Mouse (Mus musculus): ENCODE measurements around the gene Erp27.
"Not testable (repeated sequence)": the region's sequence is repeated elsewhere in the genome, so short reads cannot be mapped to it uniquely, and the experiment has no call there.

Erp27 gene

DNA sequence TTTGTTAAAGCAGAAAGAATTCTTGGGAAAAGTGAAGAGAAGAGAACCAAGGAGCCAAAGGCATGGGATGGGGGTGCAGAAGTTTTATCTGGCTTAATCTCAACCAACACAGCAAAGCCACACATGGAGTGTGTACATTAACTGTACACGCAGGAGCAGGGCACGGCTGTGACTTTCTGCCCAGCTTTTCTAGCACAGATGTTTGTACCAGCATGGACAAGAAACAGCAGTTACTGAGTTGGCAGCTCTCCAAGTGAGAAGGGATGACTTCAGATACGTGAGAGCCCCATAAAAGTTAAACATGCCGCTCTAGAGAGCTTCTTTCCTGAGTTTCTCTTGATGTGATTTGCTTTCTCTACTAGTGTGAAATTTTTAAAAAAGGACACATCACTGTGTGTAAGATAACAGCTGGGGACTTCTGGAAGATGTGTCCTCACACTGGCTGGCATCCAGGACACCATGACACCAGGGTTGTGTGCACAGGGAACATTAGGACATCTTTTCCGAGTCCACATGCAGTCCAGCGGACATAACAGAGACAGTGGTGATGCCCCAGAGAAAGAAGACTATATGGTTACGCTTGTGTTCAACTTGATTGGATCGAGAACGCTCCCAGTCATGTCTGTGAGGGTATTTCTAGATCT is 11.6 kb downstream of the Erp27 start:
- DNase-seq (ENCODE audit: low read depth in 2 of 2, low spot score in 2 of 2), result no peak

- no peak for DNase-seq (ENCODE audit: low read depth in 2 of 2, low spot score in 2 of 2)
Measured at GRCm38 (mm10) chr6:136906937-136907293, 15.1 kb downstream of the Erp27 start.

- DNase-seq (ENCODE audit: low read depth in 2 of 2, low spot score in 2 of 2), result no peak
Measured at GRCm38 (mm10) chr6:136906283-136906936, 15.6 kb downstream of the Erp27 start.

- DNase-seq (ENCODE audit: low read depth in 2 of 2, low spot score in 2 of 2), result no peak
Measured at GRCm38 (mm10) chr6:136903885-136904470, 18.0 kb downstream of the Erp27 start.

GRCm38 (mm10) chr6:136902527-136902926 is 19.5 kb downstream of the Erp27 start:
- no peak for DNase-seq (ENCODE audit: low read depth in 2 of 2, low spot score in 2 of 2)

DNA sequence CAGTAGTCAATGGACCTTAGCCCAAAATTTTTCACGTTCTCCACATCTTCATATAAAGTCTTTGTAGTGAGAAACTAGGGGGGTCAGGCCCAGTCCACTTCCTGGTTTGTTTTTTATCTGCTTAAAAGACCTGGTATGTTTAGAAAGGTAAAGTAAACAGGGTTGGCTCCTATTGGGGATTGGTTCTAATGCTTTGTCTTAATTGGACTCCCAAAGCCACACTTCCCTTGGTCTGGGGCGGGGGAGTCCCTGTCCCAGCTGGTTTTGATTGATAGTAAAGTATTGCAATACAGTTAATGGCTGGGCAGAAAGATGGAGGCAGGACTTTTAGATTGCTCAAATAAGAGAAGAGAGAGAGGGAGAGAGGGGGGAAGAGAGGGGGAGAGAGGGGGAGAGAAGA is 21.0 kb downstream of the Erp27 start:
- DNase-seq (ENCODE audit: low read depth in 2 of 2, low spot score in 2 of 2), result no peak

GRCm38 (mm10) chr6:136900369-136901009 is 21.5 kb downstream of the Erp27 start:
- DNase-seq (ENCODE audit: low read depth in 2 of 2, low spot score in 2 of 2), result no peak

- peak; percentile 9 to 26 for DNase-seq (ENCODE audit: low read depth in 2 of 2, low spot score in 2 of 2)
Measured at GRCm38 (mm10) chr6:136898954-136899353, 23.0 kb downstream of the Erp27 start.

DNA sequence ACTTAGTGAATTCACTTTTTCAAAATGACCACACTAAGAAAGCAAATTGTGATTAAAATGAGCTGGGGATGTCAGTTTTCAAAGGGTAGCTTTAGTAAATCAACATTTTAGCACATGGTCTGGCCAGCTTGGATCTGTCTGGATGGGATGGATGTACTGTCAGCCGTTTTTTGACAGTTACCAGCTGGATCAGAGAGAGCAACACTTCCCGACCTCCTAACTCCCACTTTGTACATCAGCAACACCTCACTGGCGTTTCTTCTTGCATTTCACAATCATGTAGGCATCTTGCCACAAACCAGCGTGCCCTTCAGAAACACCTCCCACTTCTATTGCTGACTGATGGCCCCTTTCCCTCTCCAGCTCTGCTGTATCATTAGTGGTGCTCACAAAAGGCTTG is 23.8 kb downstream of the Erp27 start:
- no peak for DNase-seq (ENCODE audit: low read depth in 2 of 2, low spot score in 2 of 2)

DNA sequence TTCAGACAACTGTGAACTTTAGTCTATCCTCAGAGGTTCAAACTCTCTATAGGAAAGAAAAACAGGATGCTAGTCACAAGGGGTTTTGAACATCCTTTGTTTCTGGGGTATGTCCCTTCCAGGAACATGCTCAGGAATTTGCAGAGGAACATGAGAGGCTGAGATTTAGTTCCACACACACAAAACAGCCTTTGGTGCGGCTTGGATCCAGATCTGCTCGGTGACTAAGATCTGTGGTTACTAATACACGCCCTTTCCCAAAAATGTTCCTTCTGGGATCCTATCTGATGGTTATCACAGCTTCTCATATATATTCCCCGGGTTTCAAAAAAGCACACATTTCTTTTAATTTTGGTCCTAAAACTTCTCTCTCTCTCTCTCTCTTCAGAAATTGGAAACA is 24.2 kb downstream of the Erp27 start:
- DNase-seq (ENCODE audit: low read depth in 2 of 2, low spot score in 2 of 2), result no peak

- no peak for DNase-seq (ENCODE audit: low read depth in 2 of 2, low spot score in 2 of 2)
Measured at GRCm38 (mm10) chr6:136894532-136895339, 27.2 kb downstream of the Erp27 start.

DNA sequence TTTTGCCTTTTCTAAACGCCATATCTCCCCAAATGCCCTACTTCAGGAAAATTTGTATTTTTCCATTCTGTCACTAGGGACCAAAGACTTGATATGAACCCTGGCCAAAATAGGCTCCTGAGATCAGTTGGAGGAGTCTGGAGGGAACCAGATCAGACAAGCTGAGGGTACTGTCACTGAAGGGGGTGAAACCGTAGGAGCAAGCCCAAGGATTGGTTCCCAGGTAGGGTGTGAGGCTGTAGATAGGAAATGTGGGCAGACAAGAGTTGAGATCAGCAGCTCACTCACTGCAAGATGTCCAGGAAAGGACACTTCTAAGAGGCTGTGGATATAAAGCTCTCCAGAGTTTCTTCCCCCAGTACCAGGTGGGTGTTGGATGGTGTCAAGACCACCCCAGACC is 30.0 kb downstream of the Erp27 start:
- DNase-seq (ENCODE audit: low read depth in 2 of 2, low spot score in 2 of 2), result no peak

- no peak for DNase-seq (ENCODE audit: low read depth in 2 of 2, low spot score in 2 of 2)
Measured at GRCm38 (mm10) chr6:136889554-136889953, 32.4 kb downstream of the Erp27 start.

GRCm38 (mm10) chr6:136889067-136889466 is 32.9 kb downstream of the Erp27 start:
- no peak for DNase-seq (ENCODE audit: low read depth in 2 of 2, low spot score in 2 of 2)

- DNase-seq (ENCODE audit: low read depth in 2 of 2, low spot score in 2 of 2), result no peak
Measured at GRCm38 (mm10) chr6:136887854-136888253, 34.1 kb downstream of the Erp27 start.

GRCm38 (mm10) chr6:136884766-136885165 is 37.2 kb downstream of the Erp27 start:
- DNase-seq (ENCODE audit: low read depth in 2 of 2, low spot score in 2 of 2), result not testable (repeated sequence)

DNA sequence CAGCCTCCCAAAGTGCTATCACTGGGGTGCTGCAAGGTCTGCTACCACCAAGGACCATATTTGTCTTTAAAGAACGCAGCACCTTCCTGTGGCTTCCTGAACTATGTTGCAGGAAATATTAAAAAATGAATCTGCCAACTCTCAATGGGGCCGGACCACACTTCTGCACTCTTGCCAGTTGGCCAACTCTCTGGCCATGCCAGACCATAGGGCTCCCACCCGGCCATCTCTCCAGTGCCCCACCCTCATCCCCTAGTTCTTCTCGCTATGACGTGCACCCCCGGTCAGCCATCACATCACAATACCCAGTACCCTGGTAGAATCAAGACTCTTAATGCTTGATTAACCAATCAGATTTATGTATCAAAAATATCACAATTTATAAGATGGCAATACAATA is 38.0 kb downstream of the Erp27 start:
- no peak for DNase-seq (ENCODE audit: low read depth in 2 of 2, low spot score in 2 of 2)

- DNase-seq (ENCODE audit: low read depth in 2 of 2, low spot score in 2 of 2), result no peak
Measured at GRCm38 (mm10) chr6:136883431-136883915, 38.5 kb downstream of the Erp27 start.

- DNase-seq (ENCODE audit: low read depth in 2 of 2, low spot score in 2 of 2), result no peak
Measured at GRCm38 (mm10) chr6:136881678-136882077, 40.3 kb downstream of the Erp27 start.

DNA sequence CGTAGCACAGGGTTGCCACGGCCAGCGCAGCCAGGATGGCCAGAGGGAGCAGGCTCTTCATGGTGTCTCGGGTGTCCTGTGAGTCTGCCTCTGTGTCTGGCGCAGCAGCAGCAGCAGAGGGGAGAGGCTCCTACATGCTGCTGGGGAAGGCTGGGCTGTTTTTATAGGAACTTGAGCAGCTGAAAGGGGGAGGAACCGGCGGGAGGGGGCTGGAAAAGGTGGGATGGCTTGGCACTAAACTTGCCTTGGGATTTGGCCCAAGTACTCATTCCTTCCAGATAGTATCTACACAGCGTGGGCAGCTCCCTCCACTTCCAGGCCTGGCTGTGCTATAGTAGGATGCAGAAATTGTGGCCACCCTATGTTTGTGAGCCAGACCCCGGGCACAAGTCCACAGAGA is 46.3 kb downstream of the Erp27 start, which contains the start of gene Mgp:
Mgp (minus strand) TSS at position 154 of the 400 bp plus-strand sequence.
- no peak for DNase-seq (ENCODE audit: low read depth in 2 of 2, low spot score in 2 of 2)

- DNase-seq (ENCODE audit: low read depth in 2 of 2, low spot score in 2 of 2), result no peak
Measured at GRCm38 (mm10) chr6:136874599-136874998, 47.4 kb downstream of the Erp27 start.
